Mouse (Mus musculus): ENCODE measurements around the gene Pgd.
A peak's percentile ranks its signal among the peaks of the same experiment; 100 is the strongest.
"Not testable (repeated sequence)": the region's sequence is repeated elsewhere in the genome, so short reads cannot be mapped to it uniquely, and the experiment has no call there.

The Pgd gene

DNA sequence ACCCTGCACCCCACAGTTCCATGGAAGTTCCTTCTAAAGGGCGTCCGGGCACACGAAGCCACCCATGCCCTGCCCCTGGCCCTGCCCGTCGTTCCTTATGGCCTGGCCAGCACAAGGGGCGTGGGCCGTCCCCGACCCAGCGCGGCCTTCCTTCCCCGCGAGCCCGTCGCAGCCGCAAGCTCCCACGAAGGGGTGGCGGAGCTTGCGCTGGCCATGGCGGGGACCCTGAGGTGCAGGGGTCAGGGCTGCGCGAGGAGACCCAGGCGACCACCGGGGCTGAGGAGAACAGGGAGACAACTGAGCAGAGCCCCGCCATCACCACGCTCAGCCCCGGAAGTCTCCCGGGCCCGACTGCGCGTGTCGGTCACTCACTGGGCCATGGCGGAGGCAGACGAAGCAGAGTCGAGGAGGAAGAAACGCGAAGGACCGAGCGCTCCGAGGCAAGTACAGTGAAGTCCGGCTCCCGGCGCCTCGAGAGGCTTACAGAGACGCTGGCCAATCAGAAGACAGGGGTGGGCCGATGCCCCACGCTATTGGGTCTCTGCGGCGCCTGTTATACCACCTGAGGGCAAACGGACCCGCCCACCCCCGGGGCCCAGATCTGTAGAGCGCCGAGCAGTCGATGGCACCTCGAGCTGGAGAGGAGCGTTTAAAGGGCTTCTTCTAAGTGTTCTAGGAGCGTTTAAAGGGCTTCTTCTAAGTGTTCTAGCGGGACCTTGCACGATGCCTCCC is at the start of gene Pgd:
TSS of gene Pgd (minus strand) at position 557 of the 732 bp plus-strand sequence.
- peak; percentile 94 to 96 for DNase-seq

DNA sequence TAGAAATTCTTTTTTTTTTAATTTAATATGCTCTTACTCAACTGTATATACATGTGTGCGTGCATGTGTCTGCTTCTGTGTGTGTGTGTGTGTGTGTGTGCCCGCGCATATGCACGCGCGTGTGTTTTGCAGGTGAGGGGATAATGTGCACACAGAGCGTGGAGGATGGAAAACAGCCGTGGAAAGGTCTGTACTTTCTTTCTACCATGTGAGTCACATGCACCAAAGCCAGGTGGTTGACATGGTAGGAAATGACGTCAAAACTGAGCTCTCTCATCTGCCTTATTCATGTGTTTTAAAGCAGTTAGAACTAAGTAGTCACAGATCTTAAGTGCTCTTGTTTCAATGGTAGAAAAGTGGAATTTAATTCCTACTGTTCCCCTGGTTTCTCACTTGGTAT is 49.4 kb upstream of the Pgd start:
- DNase-seq: no peak

DNA sequence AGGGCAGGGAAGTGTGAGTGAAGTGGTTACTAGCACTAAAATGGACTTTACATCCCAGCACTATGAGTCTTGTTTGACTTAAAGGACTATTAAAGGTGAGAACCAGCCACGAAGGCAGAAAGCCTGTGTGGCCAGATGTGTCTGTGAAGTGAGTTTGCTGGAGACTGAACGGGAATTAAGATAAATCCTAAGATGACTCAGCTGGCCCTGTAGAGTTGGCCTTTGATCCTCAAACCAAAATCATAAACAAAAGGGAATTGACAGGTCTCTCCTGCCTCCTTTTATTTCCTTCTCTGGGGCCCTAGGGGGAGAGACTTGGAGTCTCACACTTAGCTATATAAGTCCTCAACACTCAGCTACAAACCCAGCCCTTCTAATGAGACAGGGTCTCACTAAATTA is 48.8 kb upstream of the Pgd start:
- DNase-seq: no peak

DNA sequence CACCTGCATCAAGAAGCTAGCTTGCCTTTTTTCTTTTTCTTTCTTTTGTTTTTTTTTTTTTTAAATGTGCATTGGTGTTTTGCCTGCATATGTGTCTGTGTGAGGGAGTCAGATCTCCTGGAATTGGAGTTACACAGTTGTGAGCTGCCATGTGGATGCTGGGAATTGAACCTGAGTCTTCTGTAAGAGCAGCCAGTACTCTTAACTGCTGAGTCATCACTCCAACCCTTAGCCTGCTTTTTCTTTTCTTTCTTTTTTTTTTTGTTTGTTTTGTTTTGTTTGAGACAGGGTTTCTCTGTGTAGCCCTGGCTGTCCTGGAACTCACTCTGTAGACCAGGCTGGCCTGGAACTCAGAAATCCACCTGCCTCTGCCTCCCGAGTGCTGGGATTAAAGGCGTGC is 47.9 kb upstream of the Pgd start:
- not testable (repeated sequence) for DNase-seq

- no peak for DNase-seq
Observed at GRCm38 (mm10) chr4:149213466-149213865, 46.9 kb upstream of the Pgd start.

DNA sequence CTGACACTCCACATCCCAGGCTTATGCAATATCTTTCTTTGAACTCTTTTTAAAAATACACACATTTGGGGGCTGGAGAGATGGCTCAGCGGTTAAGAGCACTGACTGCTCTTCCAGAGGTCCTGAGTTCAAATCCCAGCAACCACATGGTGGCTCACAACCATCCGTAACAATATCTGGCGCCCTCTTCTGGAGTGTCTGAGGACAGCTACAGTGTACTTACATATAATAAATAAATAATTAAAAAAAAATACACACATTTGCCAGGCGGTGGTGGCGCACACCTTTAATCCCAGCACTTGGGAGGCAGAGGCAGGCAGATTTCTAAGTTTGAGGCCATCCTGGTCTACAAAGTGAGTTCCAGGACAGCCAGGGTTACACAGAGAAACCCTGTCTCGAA is 44.9 kb upstream of the Pgd start:
- peak; percentile 13 to 17 for DNase-seq

- no peak for DNase-seq
Observed at GRCm38 (mm10) chr4:149202467-149202866, 35.9 kb upstream of the Pgd start.

GRCm38 (mm10) chr4:149201110-149201509 is 34.5 kb upstream of the Pgd start:
- peak in 1 of 2 experiments; percentile 13 for DNase-seq

- DNase-seq: no peak
Observed at GRCm38 (mm10) chr4:149197180-149197579, 30.6 kb upstream of the Pgd start.

- no peak for DNase-seq
Observed at GRCm38 (mm10) chr4:149191103-149191502, 24.5 kb upstream of the Pgd start.

DNA sequence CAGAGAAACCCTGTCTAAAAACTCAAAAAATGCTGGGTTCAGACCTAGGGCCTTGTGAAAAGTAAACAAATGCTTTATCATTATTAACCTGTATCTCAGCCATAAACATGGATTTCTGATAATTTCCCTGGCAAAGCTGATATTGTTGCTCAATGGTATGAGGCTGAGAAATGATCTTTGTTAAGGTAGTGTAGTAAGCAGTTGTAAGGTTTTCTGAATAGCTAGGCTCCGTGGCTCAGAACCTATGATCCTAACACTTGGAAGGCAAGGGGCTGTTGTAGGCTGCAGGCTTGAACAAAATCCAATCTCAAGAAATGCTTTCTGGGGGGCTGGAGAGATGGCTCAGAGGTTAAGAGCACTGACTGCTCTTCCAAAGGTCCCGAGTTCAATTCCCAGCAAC is 22.0 kb upstream of the Pgd start:
- no peak for DNase-seq

GRCm38 (mm10) chr4:149182755-149183154 is 16.2 kb upstream of the Pgd start:
- DNase-seq: peak; percentile 36 to 40

DNA sequence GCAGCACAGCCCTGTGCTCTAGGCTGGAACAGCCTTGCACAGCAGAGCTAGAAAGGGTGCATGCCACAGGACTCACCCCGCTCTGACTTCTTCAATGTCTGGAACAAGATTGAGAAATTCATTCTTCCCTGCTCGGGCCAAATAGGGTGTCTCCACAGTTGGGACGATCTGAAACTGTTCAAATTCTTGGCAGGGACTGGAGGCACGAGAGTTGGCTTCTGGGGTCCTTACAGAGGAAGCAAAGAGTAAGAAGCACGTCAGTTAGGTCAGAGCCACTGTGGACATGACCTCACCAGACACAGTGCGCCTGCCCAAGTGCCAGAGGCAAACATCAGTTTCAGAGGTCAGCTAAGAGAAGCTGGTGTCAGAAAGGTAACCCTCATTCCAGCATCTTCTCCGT is 15.6 kb upstream of the Pgd start:
- DNase-seq: no peak

DNA sequence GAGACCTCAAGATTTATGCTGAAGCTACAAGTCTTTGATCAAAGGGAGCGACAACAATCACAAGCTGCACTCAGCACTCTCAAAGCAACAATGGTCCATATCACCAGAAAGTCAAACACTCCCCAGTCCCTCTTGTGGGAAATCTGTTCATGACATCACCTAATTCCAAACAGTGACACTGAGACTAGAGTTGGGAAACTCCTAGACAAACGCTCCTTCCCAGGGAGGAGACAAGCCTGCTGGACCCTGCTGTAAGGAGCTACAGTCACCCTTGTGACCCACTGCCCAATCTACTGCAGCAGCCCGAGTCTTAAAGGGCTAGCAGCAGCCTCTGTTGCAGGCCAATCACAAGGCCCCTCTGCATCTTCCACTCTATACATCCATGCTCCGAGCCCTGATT is 13.0 kb upstream of the Pgd start:
- no peak for DNase-seq

GRCm38 (mm10) chr4:149179160-149179559 is 12.6 kb upstream of the Pgd start:
- DNase-seq: no peak

- no peak for DNase-seq
Observed at GRCm38 (mm10) chr4:149178328-149178727, 11.8 kb upstream of the Pgd start.

DNA sequence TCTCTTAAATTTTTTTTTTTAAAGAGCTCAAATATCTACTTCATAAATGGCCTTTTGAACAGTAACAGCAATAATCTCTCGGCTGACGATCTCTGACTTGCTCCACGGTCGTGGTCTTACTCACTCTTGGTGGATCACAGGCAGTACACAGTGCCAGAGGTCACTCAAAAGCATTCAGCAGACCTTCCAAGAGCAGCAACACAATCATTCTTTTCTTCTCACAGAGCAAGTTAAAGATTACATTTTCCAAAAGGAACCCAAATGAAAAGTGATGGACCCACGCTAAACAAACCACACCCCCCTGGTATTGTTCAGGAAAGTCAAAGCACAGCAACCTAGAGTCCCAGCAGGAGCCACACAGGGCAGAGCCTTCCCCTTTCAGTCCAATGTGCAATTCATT is 10.5 kb upstream of the Pgd start:
- no peak for DNase-seq

DNA sequence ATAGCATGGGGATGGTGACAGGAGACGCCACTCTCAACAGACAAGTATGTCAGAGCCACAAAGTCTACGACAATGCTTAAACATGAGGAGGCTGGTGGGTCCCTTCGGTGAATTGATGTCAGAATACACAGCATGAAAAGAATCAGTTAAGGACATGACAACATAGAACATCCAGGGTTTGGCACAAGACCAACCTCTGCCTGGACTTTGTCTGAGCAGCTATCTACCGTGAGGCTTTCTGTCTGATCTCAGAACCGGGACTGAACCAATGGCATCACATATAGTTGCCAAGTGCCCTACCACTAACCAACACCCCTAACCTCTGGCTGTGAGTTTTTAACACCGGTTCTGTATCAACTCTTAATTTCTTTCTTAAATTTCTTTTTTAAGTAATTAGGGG is 10.1 kb upstream of the Pgd start:
- no peak for DNase-seq

- no peak for DNase-seq
Observed at GRCm38 (mm10) chr4:149173661-149174060, 7.1 kb upstream of the Pgd start.

DNA sequence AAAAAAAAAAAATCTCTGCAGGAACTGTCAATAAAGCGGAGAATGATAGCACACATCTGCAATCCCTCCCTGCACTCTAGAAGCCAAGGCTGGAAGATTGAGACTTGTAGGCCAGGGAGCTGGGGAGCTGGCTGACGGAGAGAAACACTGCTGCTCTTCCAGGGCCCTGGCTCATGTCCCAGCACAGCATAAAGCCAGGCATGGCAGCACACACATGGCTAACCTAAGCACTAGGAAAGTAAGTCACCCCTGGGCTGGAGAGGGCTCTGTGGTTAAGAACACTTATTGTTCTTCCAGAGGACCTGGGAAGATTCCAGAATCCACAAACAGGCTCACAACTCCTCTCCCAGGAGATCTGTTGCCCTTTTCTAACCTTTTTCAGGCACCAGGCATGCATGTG is 6.1 kb upstream of the Pgd start:
- no peak for DNase-seq

GRCm38 (mm10) chr4:149172083-149172482 is 5.5 kb upstream of the Pgd start:
- DNase-seq: no peak

- DNase-seq: no peak
Observed at GRCm38 (mm10) chr4:149171581-149171981, 5.0 kb upstream of the Pgd start.

DNA sequence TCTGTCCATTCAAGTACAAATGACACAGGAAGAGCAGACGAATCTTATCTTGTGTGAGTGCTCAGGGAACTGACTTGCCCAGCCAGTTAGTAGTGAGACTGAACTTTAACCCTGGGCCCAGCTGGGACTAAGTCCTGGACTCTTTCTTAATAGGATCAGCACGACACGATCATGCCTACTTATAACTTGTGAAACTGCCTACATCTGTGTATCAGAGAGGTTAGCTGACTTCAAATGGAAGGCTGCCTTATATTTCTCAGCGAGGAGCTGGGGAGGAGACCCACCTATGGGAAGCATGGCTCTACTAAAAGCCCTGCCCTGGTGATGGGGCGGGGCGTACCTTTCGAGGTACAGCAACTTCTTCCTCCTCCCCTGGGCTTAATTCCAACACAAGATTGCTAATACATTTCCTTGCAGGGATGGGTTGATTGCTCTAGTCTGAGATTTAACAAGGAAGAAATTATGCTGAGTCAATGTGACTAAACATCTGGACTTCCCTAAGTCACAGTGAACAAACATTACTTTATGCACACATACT is 3.9 kb upstream of the Pgd start:
- DNase-seq: no peak

GRCm38 (mm10) chr4:149169926-149170325 is 3.4 kb upstream of the Pgd start:
- not testable (repeated sequence) for DNase-seq

- DNase-seq: no peak
Observed at GRCm38 (mm10) chr4:149168016-149168415, 1.4 kb upstream of the Pgd start.

Data from B cell, adult 2 months (primary cell).